Mouse (Mus musculus) central nervous system, embryonic 11.5 days (tissue): Measurements from ENCODE around the gene Chsy1. TPM values are rescaled to one million over a fixed set of nuclear protein-coding genes. Genes with fewer than 3 reads are reported as not detected.

Experiments used
- polyA plus RNA-seq: library from polyadenylated mRNA; depleted of rRNA; stranded (reverse); fragments of >200 nt; gene quantifications from 2 replicates; pipeline ENCODE4 v1.2.3, GENCODE M21; 2012; rRNA removed

Gene Chsy1
- 21.1 and 32.0 TPM in 2 replicates for polyA plus RNA-seq

GRCm38 (mm10) chr7:66108961-66109854, at the start of gene Chsy1:
Gene Chsy1 (plus strand): TSS chr7:66109515.

GRCm38 (mm10) chr7:66079364-66080230, 29.7 kb upstream of the Chsy1 start, which contains the start of gene Selenos:
Gene Selenos (plus strand): TSS chr7:66079649.

Other genes with a start within 250 kb of the Chsy1 start
- gene Pcsk6, start 247.8 kb upstream of the Chsy1 start, polyA plus RNA-seq = 3.4 and 6.0 TPM in 2 replicates
- gene Gm45213, start 65.9 kb upstream of the Chsy1 start, polyA plus RNA-seq = not detected in 2 replicates
- 102 and 266 TPM in 2 replicates for gene Snrpa1, start 50.5 kb upstream of the Chsy1 start, polyA plus RNA-seq
- gene Selenos, start 29.9 kb upstream of the Chsy1 start, polyA plus RNA-seq = 59.4 and 62.6 TPM in 2 replicates